Mouse (Mus musculus) lung, embryonic 14.5 days (tissue): ENCODE results near the gene Rph3al. TPM values are rescaled to one million over a fixed set of nuclear protein-coding genes. Genes with fewer than 3 reads are reported as not detected.

ENCODE experiments used
- ATAC-seq: fragments of 200-750 bp; cut with Nextera tagmentation; 2 replicates; pipeline ENCODE4 v1.8.0; 2017; ENCODE audit warnings: mild to moderate bottlenecking, moderate TSS enrichment, moderate library complexity; ENCODE audit not compliant: insufficient read depth
- DNase-seq: peaks from one replicate; pipeline ENCODE4 v3.0.0-alpha.2; 2015
- H3K27ac ChIP-seq: fragments of 300-500 bp; sonication (generic); 2 replicates; pipeline ENCODE4 v1.5.1; 2014; ENCODE audit warnings: low read depth, mild to moderate bottlenecking, moderate library complexity
- H3K27me3 ChIP-seq: fragments of 300-500 bp; sonication (generic); 2 replicates; pipeline ENCODE4 v1.6.1; 2014; ENCODE audit warnings: low read length, control low read depth; ENCODE audit not compliant: insufficient read depth
- H3K36me3 ChIP-seq: fragments of 300-500 bp; sonication (generic); 2 replicates; pipeline ENCODE4 v1.6.1; 2014; ENCODE audit warnings: control low read depth; ENCODE audit not compliant: insufficient read depth
- H3K4me1 ChIP-seq: fragments of 300-500 bp; sonication (generic); 2 replicates; pipeline ENCODE4 v1.6.1; 2014; ENCODE audit warnings: antibody characterized with exemption, control low read depth; ENCODE audit not compliant: insufficient read depth
- H3K4me2 ChIP-seq: fragments of 300-500 bp; sonication (generic); 2 replicates; pipeline ENCODE4 v1.6.1; 2014; ENCODE audit warnings: mild to moderate bottlenecking
- H3K4me3 ChIP-seq: fragments of 300-500 bp; sonication (generic); 2 replicates; pipeline ENCODE4 v1.5.1; 2014; ENCODE audit warnings: low read depth, low read length
- H3K9ac ChIP-seq: fragments of 300-500 bp; sonication (generic); 2 replicates; pipeline ENCODE4 v1.6.1; 2014
- H3K9me3 ChIP-seq: fragments of 300-500 bp; sonication (generic); 2 replicates; pipeline ENCODE4 v1.6.1; 2016; ENCODE audit warnings: low read depth, low read length, control low read depth
- CTCF ChIP-seq: IDR thresholded peaks from 2 replicates; pipeline ENCODE4 v1.5.1; 2016; ENCODE audit warnings: antibody characterized with exemption, low read depth
- WGBS: fragments of 180-500 bp; shearing (Covaris S2); extraction: QIAGEN DNeasy Blood & Tissue Kit; methylation state at CpG from one replicate; pipeline ENCODE4 v1.1.7; 2014; 5-methylcytosine and 5-hydroxymethylcytosine counted together
- polyA plus RNA-seq: library from polyadenylated mRNA; unstranded; fragments of >200 nt; fragmentation: Nextera tagmentation; extraction: Ambion mirVana; gene quantifications from 2 replicates; pipeline ENCODE4 v1.2.1, GENCODE M21; 2014

The Rph3al gene
- polyA plus RNA-seq, 1 experiment from 2014 or later = 5.3 TPM

DNA sequence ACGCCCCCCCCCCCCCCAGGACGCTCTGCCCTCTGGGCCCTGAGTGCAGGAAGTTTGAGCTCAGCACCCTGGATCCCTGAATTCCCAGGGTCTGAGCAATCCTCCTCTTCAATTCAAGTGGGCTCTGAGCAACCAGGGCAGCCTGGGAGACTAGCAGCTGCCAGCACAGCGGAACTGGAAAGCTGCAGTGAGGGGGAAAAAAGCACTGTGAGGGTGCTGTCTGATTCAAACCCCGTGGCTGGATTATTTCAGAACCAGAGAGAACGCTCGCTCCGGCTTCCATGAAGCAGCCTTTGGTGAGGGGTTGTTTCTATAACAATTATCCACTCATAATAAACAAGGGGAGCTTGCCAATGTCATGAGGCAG, 73.0 kb downstream of the Rph3al start:
- peak; percentile 48 for DNase-seq
- H3K4me3 ChIP-seq = no peak overlapping the region
- no peak overlapping the region for H3K9ac ChIP-seq
- peaks cover 22% of the 10 kb centered on the region for H3K4me1 ChIP-seq
- H3K27ac ChIP-seq = peak overlapping the region; percentile 30; the same call in 1 of the 2 replicates
- no peak overlapping the region for H3K4me2 ChIP-seq
- H3K9me3 ChIP-seq = no peaks in the 10 kb centered on the region
- WGBS = 27% methylated on average over 7 of the region's 7 CpGs
- H3K27me3 ChIP-seq = no peaks in the 10 kb centered on the region
- no peak for TF ChIP-seq CTCF
- H3K36me3 ChIP-seq = no peaks in the 10 kb centered on the region
- peak; percentile 45; the same call in 1 of the 2 replicates for ATAC-seq

DNA sequence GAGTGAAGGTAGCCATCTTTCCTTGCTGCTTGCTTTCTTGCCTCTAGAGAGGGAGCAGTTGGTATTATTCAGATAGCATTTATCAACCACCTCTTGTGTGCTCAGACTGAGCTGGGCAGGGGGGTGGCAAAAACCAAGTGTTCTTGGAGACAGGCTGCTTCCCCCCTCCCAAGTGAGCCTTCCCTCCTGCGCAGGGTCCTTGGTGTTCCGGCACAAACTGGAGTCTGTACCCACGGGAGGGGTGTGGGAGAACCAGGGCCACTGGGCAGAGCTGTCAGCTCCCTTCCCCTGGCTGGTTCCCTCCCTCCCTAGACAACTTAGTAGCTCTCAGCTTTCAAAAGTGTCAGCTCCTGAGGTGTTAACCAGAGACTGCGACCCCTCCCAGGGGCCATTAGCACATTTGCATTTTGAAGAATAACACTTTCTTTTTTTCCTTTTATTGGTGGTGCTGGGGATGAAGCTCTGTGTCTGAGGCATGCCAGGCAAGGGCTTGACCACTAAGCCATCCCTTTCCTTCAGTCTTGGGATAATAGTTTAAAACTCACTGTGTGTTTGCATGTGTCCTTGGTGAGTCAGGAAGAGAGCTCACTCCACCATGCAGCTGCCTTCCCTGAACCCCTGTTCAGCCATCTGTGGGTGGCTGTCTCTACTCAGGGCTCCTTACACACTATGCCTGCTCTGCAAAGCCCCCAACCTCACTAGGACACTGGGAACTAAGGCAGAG, 73.5 kb downstream of the Rph3al start:
- Histone ChIP-seq H3K9me3 (no peaks in the 10 kb centered on the region), H3K4me1 (peaks cover 22% of the 10 kb centered on the region), H3K4me2 (no peak overlapping the region), H3K27ac (peak overlapping the region; percentile 30; the same call in 1 of the 2 replicates), H3K4me3 (no peak overlapping the region), H3K27me3 (no peaks in the 10 kb centered on the region), H3K36me3 (no peaks in the 10 kb centered on the region), H3K9ac (no peak overlapping the region)
- TF ChIP-seq CTCF = no peak
- whole genome bisulfite sequencing = 32% methylated on average over 4 of the region's 4 CpGs
- 0 out of 2 replicates have a peak, but pooled peaks have one; percentile 4 for ATAC-seq
- no peak for DNase-seq

DNA sequence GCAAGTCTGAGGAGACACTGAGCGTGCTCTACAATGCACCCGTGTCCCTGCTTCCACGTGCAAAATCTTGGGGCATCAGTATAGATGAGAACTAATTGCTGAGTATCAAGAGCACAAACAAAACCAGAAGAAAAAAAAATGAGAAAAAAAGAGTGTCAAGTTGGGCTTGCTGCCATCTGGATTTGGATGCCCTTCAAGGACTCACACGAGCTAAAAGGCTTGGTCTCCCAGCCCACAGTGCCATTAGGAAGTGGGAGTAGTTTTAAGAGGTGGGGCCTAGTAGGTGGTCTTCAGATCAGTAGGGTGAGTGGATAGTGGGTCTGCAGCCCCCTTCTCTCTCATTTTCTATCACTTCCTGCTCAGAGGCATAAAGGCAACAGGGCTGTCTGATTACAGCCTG, 75.8 kb downstream of the Rph3al start:
- H3K27ac ChIP-seq = no peak overlapping the region
- H3K9me3 ChIP-seq = no peaks in the 10 kb centered on the region
- no peak overlapping the region for H3K4me2 ChIP-seq
- peaks cover 22% of the 10 kb centered on the region for H3K4me1 ChIP-seq
- DNase-seq = peak; percentile 67
- TF ChIP-seq CTCF = no peak
- H3K36me3 ChIP-seq = no peaks in the 10 kb centered on the region
- no peak overlapping the region for H3K4me3 ChIP-seq
- no peak overlapping the region for H3K9ac ChIP-seq
- no peaks in the 10 kb centered on the region for H3K27me3 ChIP-seq
- ATAC-seq = no peak
- WGBS = 55% methylated on average over 4 of the region's 4 CpGs

DNA sequence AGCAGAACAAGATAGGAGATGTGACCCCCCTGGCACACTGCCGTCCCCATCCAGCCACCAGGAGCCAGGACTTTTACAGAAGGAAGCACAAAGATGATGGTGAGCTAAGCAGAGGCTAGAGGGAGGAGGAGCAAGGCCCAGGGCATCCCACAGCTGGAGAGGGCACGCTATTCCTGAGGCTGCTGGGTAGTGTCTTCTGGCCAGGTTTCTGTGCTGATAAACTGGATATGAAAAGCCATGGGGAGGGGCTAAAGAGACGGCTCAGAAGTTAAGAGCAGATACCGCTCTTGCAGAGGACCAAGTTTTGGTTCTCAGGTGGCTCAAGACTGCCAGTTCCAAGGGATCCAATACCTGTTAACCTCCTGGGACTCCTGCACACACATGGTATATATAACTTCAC, 76.6 kb downstream of the Rph3al start:
- DNase-seq = no peak
- Histone ChIP-seq H3K9ac (no peak overlapping the region), H3K36me3 (no peaks in the 10 kb centered on the region), H3K4me2 (no peak overlapping the region; the same call in 1 of the 2 replicates), H3K27me3 (no peaks in the 10 kb centered on the region), H3K9me3 (no peaks in the 10 kb centered on the region), H3K4me3 (no peak overlapping the region), H3K4me1 (peaks cover 22% of the 10 kb centered on the region), H3K27ac (no peak overlapping the region; the same call in 1 of the 2 replicates)
- ATAC-seq = no peak
- TF ChIP-seq CTCF = no peak
- WGBS = 40% methylated on average over 4 of the region's 4 CpGs

DNA sequence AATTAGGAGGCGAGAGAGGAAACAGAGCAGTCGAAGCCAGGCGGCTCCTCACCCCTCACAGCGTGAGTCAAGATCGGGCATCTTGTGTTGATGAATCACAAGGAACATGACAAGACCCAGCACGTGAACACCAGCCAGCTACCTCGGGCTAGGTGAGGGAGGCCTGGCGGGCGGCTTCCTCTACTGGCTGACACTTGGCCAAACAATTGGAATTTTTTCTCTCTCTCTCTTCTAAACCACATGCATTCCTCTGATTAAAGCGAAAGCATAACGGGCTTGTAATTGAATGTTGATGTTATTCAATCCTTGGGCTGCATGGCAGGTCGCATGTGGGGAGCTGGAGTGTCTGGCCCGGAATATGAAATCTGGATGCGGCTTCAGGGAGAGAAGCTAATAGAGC, 77.0 kb downstream of the Rph3al start:
- WGBS = 37% methylated on average over 14 of the region's 14 CpGs
- no peak overlapping the region for H3K4me3 ChIP-seq
- ATAC-seq (no peak), DNase-seq (peak; percentile 37)
- no peak overlapping the region; the same call in 1 of the 2 replicates for H3K9ac ChIP-seq
- no peak for TF ChIP-seq CTCF
- H3K36me3 ChIP-seq = no peaks in the 10 kb centered on the region
- H3K9me3 ChIP-seq = no peaks in the 10 kb centered on the region
- no peaks in the 10 kb centered on the region for H3K27me3 ChIP-seq
- no peak overlapping the region; the same call in 1 of the 2 replicates for H3K4me2 ChIP-seq
- H3K4me1 ChIP-seq = peaks cover 22% of the 10 kb centered on the region
- peak overlapping the region; percentile 18; the same call in 1 of the 2 replicates for H3K27ac ChIP-seq

DNA sequence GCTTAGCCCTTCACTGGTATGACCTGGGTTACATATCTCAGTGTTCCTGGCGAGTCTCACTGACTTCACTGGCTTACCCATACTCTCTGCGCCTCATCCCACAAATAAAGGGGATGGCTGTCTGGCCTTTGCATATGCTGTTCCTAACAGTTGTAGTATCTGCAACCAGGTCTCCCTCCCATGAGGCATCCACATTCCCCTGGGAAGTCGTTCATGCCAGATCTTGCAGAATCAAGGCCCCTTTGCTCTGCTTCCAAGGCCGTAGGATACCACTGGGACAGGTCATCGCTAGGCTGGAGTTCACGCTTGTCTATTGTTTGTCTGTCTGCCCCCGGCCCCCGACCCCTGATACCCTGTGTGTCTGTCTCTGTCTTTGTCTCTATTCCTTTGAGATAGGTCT, 78.8 kb downstream of the Rph3al start:
- H3K27ac ChIP-seq = no peak overlapping the region
- 77% methylated on average over 8 of the region's 8 CpGs for WGBS
- DNase-seq (no peak), ATAC-seq (no peak)
- no peak overlapping the region for H3K4me2 ChIP-seq
- no peak for TF ChIP-seq CTCF
- H3K9ac ChIP-seq = no peak overlapping the region
- no peak overlapping the region for H3K4me3 ChIP-seq
- H3K9me3 ChIP-seq = no peaks in the 10 kb centered on the region
- H3K4me1 ChIP-seq = peaks cover 13% of the 10 kb centered on the region; the same call in 1 of the 2 replicates
- H3K27me3 ChIP-seq = no peaks in the 10 kb centered on the region
- no peaks in the 10 kb centered on the region for H3K36me3 ChIP-seq

DNA sequence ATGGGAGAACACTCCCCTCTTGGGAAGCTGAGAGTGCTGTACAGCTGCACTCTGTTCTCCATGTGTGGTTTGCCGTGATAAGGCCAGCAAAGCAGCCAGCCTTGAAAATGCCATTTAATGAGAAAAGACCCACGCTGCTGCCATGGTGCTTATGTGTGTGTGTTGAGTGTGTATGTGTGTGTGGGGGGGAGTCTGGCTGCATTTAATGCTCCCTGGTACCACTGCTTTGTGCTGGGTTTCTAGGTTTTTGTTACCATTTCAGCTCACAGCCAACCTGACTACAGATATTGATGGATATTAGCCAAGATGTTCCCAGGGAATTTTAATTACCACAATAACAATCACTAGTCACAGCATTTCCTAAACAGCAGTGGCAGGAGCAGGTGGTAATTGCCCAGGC, 79.3 kb downstream of the Rph3al start:
- no peaks in the 10 kb centered on the region for H3K27me3 ChIP-seq
- no peaks in the 10 kb centered on the region for H3K36me3 ChIP-seq
- no peak overlapping the region for H3K4me2 ChIP-seq
- DNase-seq (no peak), ATAC-seq (no peak)
- peaks cover 13% of the 10 kb centered on the region; the same call in 1 of the 2 replicates for H3K4me1 ChIP-seq
- no peak overlapping the region for H3K9ac ChIP-seq
- WGBS = 62% methylated on average over 2 of the region's 2 CpGs
- no peak overlapping the region for H3K4me3 ChIP-seq
- no peak overlapping the region for H3K27ac ChIP-seq
- H3K9me3 ChIP-seq = no peaks in the 10 kb centered on the region
- TF ChIP-seq CTCF = no peak
